Mouse (Mus musculus) spleen, postnatal 10 days (tissue): Measurements from ENCODE around the gene Jagn1.
A peak's percentile ranks its signal among the peaks of the same experiment; 100 is the strongest.

Source experiments
- DNase-seq, 2 experiments: peaks; one replicate each; pipeline ENCODE4 v3.0.0; 2021 to 2022; ENCODE audit warnings: low spot score in 2 of 2

Gene Jagn1

GRCm38 (mm10) chr6:113442442-113443090 is at the start of gene Jagn1:
TSS of gene Jagn1 (plus strand) at chr6:113442569.
- DNase-seq = peak; percentile 92 to 93

GRCm38 (mm10) chr6:113393951-113394350 is 48.4 kb upstream of the Jagn1 start:
- DNase-seq = no peak

GRCm38 (mm10) chr6:113394811-113395210 is 47.6 kb upstream of the Jagn1 start:
- no peak for DNase-seq

GRCm38 (mm10) chr6:113395501-113395900 is 46.9 kb upstream of the Jagn1 start:
- no peak for DNase-seq

GRCm38 (mm10) chr6:113396270-113397030 is 45.9 kb upstream of the Jagn1 start:
- no peak for DNase-seq

GRCm38 (mm10) chr6:113402094-113402493 is 40.3 kb upstream of the Jagn1 start:
- DNase-seq = no peak

- DNase-seq = no peak
Observed at GRCm38 (mm10) chr6:113404649-113405448, 37.5 kb upstream of the Jagn1 start.

GRCm38 (mm10) chr6:113405483-113405882 is 36.9 kb upstream of the Jagn1 start:
- DNase-seq = no peak

GRCm38 (mm10) chr6:113406683-113407082 is 35.7 kb upstream of the Jagn1 start:
- peak in 1 of 2 experiments; percentile 47 for DNase-seq

GRCm38 (mm10) chr6:113410001-113410400 is 32.4 kb upstream of the Jagn1 start:
- no peak for DNase-seq

GRCm38 (mm10) chr6:113416416-113416815 is 26.0 kb upstream of the Jagn1 start:
- no peak for DNase-seq

- DNase-seq = peak in 1 of 2 experiments; percentile 55
Observed at GRCm38 (mm10) chr6:113418441-113419198, 23.7 kb upstream of the Jagn1 start.

- peak; percentile 98 to 100 for DNase-seq
Observed at GRCm38 (mm10) chr6:113419199-113419587, 23.2 kb upstream of the Jagn1 start, which contains the start of gene Rpusd3. TSS of gene Rpusd3 (minus strand) at chr6:113419340.

GRCm38 (mm10) chr6:113423000-113423399 is 19.4 kb upstream of the Jagn1 start:
- no peak for DNase-seq

- DNase-seq = no peak
Observed at GRCm38 (mm10) chr6:113424187-113424586, 18.2 kb upstream of the Jagn1 start.

- no peak for DNase-seq
Observed at GRCm38 (mm10) chr6:113426696-113427095, 15.7 kb upstream of the Jagn1 start.

GRCm38 (mm10) chr6:113427397-113427796 is 15.0 kb upstream of the Jagn1 start:
- peak; percentile 30 to 73 for DNase-seq

- DNase-seq = no peak
Observed at GRCm38 (mm10) chr6:113428006-113428405, 14.4 kb upstream of the Jagn1 start.

GRCm38 (mm10) chr6:113429965-113430364 is 12.4 kb upstream of the Jagn1 start:
- no peak for DNase-seq

GRCm38 (mm10) chr6:113430846-113431245 is 11.5 kb upstream of the Jagn1 start:
- no peak for DNase-seq

- no peak for DNase-seq
Observed at GRCm38 (mm10) chr6:113431801-113432200, 10.6 kb upstream of the Jagn1 start.

- no peak for DNase-seq
Observed at GRCm38 (mm10) chr6:113433661-113434060, 8.7 kb upstream of the Jagn1 start.
